Mouse (Mus musculus) induced T-regulatory cell, adult 2 months (primary cell): ENCODE measurements around the gene Sdr39u1.

Experiments
- DNase-seq: peaks from one replicate; pipeline ENCODE4 v3.0.0-alpha.2; 2012; ENCODE audit warnings: low read depth

Gene Sdr39u1

GRCm38 (mm10) chr14:55899701-55900413 is at the start of gene Sdr39u1:
Gene Sdr39u1, minus strand, starts transcription at chr14:55900293.
- DNase-seq, result peak; percentile 95

DNA sequence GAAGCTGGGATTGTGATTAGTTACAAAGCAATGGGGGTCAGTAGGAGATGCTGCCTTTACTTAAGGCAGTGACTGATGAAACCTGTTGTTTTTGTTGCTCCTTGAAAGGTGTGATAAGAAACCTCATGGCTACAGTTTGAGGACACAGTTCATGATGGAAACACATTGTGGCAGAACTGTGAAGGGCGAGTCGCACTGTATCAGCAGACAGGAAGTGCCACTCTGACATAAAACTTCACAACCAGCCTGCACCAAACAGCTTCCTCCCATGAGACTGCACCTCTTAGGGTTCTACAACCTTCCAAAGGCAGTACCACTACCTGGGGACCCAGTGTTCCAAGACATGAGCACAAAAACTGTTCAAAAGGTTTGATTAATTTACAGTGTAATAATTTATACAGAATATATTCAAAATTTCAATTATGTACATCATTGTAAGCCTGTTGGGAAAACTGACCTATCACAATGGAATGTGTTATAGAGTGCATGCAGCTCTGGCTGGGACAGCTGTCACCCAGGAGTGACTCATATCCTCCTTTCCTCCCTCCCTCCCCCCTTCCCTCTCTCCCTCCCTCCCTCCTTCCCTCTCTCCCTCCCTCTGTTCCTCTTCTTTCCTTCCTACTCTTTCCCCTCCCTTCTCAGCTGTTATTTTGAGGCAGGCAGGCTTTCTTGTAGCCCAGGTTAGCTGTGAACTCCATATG is 46.3 kb upstream of the Sdr39u1 start:
- peak; percentile 20 for DNase-seq

DNA sequence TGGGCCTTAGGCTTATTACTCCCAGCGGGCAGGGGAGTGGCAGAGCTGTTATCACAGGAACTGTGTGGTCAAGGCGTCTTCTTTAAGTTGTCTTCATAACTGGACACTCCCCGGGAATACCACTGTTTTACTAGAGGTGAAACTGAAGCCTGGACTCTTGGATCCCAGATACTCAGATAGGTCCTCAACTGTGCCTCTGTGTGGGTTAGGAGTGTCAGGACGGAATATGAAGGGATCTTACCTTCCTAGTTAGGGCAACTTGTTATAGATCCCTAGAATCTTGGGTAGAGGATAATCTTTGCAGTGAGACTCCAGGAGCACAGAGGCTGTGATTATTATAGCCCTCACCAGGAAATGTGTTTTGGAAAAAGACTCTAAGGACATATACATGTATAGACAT is 44.5 kb upstream of the Sdr39u1 start, which contains the start of gene Cma1:
TSS of gene Cma1 (minus strand) at position 101 of the 400 bp plus-strand sequence.
- DNase-seq, result no peak

DNA sequence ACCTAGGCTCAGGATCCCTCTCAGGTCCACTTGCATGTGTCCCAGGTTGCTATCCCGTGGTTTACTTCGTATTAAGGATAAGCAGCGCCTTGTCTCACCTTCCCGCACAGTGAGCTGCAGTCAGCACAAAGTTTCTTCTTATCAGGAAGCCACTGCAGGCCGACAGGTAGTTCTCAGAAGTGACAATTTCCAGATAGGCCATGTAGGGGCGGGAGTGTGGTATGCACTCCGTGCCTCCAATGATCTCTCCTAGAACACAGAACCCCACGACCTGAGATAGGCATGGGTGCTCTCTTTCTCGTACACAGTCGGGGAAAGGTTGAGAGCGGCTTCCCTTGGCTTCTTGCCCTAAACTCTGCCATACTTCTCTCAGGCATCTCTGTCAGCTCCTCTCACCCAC is 43.5 kb upstream of the Sdr39u1 start:
- no peak for DNase-seq

- no peak for DNase-seq
These were observed 40.1 kb upstream of the Sdr39u1 start for GRCm38 (mm10) chr14:55940070-55940800.

- no peak for DNase-seq
These were observed 33.5 kb upstream of the Sdr39u1 start for GRCm38 (mm10) chr14:55933586-55933985.

DNA sequence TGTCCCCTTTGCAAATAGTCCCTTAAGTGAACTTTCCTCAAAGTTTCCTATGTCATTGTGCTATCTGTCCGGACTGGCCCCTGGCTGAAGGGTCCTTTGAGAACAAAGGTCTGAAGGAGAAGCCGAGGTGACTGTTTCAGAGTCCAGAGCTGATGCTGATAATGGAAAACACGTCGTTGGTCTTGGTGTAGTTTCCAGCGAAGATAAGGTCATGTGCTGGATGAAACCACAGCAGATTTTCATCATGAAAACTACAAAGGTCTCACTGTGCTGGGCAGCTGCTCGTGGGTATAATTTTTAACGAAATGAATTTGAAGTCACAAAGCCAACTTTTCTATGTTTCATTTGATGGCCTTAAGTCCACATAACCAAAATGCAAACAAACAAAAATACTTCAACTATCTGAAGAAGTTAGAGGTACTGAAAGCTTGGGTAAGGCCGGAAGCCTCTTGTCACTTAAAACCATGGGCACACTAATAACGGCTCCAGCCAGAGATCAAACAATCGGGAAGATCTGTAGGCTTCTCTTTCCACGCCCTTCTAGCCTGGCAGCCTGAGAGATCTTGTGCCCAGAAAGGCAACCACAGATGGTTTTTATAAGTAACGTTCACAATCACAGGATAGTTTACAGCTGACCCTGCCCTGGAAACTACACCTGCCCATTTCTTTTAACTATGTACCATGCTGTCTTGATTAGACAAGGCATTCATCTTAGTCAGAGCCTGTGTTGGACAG is 29.3 kb upstream of the Sdr39u1 start:
- no peak for DNase-seq

- DNase-seq, result no peak
These were observed 26.8 kb upstream of the Sdr39u1 start for GRCm38 (mm10) chr14:55926847-55927246.

DNA sequence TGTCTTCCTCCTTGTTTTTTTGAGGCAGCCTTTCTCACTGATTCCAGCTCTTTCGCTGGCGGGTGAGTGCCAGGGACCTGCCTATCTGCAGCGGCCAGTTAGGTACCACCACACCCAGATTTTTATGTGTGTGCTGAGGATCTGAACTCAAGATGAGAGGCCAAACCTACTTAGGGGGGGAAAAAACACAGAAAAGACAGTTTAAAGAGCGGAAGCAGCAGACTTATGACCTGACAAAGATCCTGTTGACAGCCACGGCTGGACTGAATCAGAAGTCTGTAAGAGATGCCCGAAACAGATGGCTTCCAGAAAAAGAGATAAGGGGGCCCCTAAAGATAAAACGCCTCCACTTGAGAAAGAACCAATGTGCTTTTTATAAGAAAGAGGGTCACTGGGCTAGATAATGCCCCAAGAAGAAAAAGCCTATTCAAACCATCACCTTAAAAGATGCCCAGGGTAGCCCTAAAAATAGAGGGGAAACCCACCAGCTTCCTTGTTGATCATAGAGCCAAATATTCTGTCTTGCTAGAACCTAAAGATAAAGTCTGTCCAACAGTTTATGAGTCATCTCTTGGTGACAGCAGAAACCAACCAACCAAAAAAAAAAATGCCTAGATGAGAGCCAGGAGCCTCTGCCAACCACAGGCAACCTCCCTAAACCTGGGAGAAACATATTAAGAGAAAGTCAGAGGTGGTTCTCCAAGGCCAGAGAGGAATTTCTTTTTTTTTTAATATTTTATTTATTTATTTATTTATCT is 22.6 kb upstream of the Sdr39u1 start:
- DNase-seq, result no peak

DNA sequence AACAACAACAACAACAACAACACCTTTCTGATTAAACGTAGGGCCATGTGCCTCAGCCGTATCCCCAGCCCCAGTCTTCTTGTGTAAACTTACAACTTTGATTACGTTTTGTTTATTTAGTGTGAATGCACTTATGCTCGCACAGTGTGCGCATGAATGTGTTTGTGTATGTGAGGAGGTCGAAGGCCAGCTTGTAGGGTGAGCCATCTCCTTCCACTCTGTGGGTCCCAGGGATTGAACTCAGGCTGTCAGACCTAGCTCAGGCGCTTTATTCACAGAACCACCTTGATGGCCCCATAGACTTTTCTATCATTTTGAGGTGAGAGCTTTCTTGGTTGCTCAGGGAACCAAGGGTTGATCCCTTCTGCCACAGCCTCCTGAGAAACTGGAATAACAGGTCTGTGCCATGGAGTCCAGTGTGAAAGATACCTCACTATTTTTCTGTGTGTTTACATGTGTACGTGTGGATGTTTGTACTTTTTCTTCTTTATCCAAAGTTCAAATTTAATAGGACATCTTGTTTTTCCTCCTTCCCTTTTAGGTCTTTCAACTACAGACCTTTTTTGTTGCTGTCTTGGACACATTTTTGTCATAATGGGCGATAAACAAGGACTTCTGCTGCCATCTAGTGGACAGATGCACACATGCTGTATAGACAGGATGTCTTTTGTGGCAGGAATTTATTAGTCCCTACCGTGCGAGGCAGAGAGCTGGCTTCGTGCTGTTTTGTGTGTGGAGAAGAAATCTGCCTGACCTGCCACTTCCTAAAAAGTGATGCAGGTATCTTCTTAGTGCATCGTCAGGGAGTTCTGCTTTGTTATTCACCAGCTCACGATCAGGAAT is 18.4 kb upstream of the Sdr39u1 start:
- DNase-seq, result peak; percentile 94

DNA sequence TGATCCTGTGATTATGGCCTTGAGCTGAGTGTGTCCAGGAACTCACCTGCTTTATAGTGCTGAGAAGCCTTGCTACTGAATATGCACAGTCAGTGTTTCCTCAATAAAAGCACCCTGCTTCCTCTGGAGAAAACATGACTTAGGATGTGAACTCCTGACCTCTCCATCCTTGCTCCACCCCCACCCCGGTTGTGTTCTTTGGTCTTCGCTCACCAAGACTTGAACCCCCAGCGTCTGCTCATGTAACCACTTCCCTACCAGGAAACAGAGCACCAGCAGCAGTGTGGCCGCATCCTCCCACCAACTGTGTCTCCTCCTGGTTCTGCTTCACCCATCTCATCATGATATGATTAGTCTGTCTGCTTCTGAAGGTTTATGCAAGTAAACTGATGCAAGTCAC is 13.3 kb upstream of the Sdr39u1 start:
- peak; percentile 69 for DNase-seq

DNA sequence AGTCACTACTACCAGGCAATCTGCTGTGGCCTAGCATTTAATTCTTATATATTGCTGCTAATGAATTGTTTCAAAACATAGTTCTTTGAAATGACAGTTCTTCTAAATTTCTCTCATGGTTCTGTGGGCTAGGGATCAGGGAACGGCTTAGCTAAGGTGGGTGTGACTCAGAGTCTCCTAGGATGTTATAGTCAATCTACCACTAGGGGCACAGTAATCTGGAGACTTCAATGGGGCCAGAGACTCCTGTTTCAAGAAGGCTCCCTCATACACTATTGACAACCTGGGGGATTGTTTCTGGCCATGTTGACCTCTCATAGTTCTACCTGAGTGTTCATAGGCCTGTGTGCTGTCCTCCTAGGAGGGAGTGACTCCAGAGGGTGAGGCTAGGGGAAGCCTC is 5.4 kb upstream of the Sdr39u1 start:
- peak; percentile 55 for DNase-seq

GRCm38 (mm10) chr14:55900414-55900755 is 292 bp upstream of the Sdr39u1 start:
- DNase-seq, result no peak

DNA sequence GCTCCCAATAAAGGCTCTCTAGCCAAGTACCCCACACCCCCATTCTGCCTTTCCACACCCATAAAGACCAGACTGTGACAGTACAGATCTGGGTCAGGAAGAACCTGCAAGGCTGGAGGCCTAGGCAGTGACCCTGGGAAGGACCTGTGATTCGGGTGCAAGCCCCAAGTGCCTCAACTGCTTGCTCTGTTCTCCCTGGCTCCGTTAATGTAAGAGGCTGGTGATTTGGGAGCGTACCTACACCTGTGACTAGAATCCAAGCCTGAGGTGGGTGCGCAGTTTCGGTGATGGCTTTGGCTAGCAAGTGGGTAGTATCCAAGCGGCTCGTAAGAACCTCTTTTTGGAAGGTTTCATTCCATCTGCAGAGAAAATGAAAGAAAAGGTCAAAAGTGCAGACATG is 1.1 kb downstream of the Sdr39u1 start:
- no peak for DNase-seq

- DNase-seq, result no peak
These were observed 2.4 kb downstream of the Sdr39u1 start for GRCm38 (mm10) chr14:55897671-55898070.

GRCm38 (mm10) chr14:55886571-55887382 is 13.3 kb downstream of the Sdr39u1 start:
- no peak for DNase-seq

GRCm38 (mm10) chr14:55885791-55886271 is 14.3 kb downstream of the Sdr39u1 start:
- peak; percentile 81 for DNase-seq

- peak; percentile 62 for DNase-seq
These were observed 14.8 kb downstream of the Sdr39u1 start for GRCm38 (mm10) chr14:55885114-55885790.

- peak; percentile 91 for DNase-seq
These were observed 15.4 kb downstream of the Sdr39u1 start, which contains the start of gene Khnyn for GRCm38 (mm10) chr14:55884713-55885113. Gene Khnyn, plus strand, starts transcription at chr14:55884947.
